Comparison of ENCODE assay signal across 16 mouse cellular contexts in genomic region chr9:23344353-23344752, GRCm38 (mm10).
"Had no signal": no experiment of that assay in that cellular context is flagged by ENCODE, and none has a peak within 500 bp of the region (broad histone marks: within the 10 kb centered on the region; RNA-seq: fewer than 3 reads in every experiment).

No protein-coding gene starts in this region.

- ATAC-seq: liver, postnatal 0 days; midbrain, embryonic 13.5 days; midbrain, embryonic 15.5 days had no signal

- H3K27ac ChIP-seq: liver, embryonic 13.5 days; liver, embryonic 15.5 days; macrophage; midbrain, embryonic 13.5 days; midbrain, embryonic 15.5 days; neural tube, embryonic 12.5 days; stomach, embryonic 15.5 days; stomach, postnatal 0 days had no signal

- H3K27me3 ChIP-seq: liver, embryonic 13.5 days; liver, embryonic 15.5 days; megakaryocyte, embryonic 14.5 days; midbrain, embryonic 13.5 days; midbrain, embryonic 15.5 days; neural tube, embryonic 12.5 days; stomach, embryonic 15.5 days had no signal

- H3K9ac ChIP-seq: liver, embryonic 13.5 days; liver, embryonic 15.5 days; liver, postnatal 0 days; midbrain, embryonic 13.5 days; midbrain, embryonic 15.5 days; neural tube, embryonic 12.5 days; stomach, embryonic 15.5 days had no signal

- H3K36me3 ChIP-seq: liver, embryonic 13.5 days; liver, embryonic 15.5 days; midbrain, embryonic 13.5 days; midbrain, embryonic 15.5 days; neural tube, embryonic 12.5 days; stomach, embryonic 15.5 days had no signal

- H3K4me3 ChIP-seq: liver, embryonic 13.5 days; liver, embryonic 15.5 days; megakaryocyte, embryonic 14.5 days; midbrain, embryonic 13.5 days; midbrain, embryonic 15.5 days; neural tube, embryonic 12.5 days; stomach, embryonic 15.5 days had no signal

- H3K9me3 ChIP-seq: liver, embryonic 13.5 days; liver, embryonic 15.5 days; megakaryocyte, embryonic 14.5 days; midbrain, embryonic 13.5 days; midbrain, embryonic 15.5 days; neural tube, embryonic 12.5 days; stomach, embryonic 15.5 days had no signal

- DNase-seq: liver, embryonic 13.5 days; liver, postnatal 0 days; right cerebral cortex, postnatal 14 days; thymus, adult 2 months; thymus, postnatal 25 days; thymus, postnatal 4 days had no signal

- H3K4me2 ChIP-seq: liver, embryonic 11.5 days; liver, embryonic 13.5 days; liver, embryonic 15.5 days; midbrain, embryonic 11.5 days; midbrain, embryonic 13.5 days; midbrain, embryonic 15.5 days; neural tube, embryonic 12.5 days; stomach, embryonic 15.5 days had no signal

- H3K4me1 ChIP-seq: liver, embryonic 13.5 days; liver, embryonic 15.5 days; megakaryocyte, embryonic 14.5 days; midbrain, embryonic 13.5 days; midbrain, embryonic 15.5 days; neural tube, embryonic 12.5 days; stomach, embryonic 15.5 days had no signal
